Mouse (Mus musculus) MEL (cell line): Measurements from ENCODE around the gene Dpf3. TPM values are rescaled to one million over a fixed set of nuclear protein-coding genes. Genes with fewer than 3 reads are reported as not detected.
A peak's percentile ranks its signal among the peaks of the same experiment; 100 is the strongest.

Experiments
- DNase-seq: peaks from one replicate; pipeline ENCODE4 v3.0.0; 2011; ENCODE audit warnings: low read depth, low spot score
- H3K27ac ChIP-seq: 2 replicates; pipeline ENCODE4 v1.5.1; 2012; ENCODE audit warnings: low read depth, mild to moderate bottlenecking, control low read depth, low read length, moderate library complexity; ENCODE audit not compliant: control insufficient read depth
- H3K27me3 ChIP-seq, 2 experiments: fragments of 150-350 bp in 1 of 2; sonication (generic) in 1 of 2; 2 replicates each; pipeline ENCODE4 v1.6.1; 2012; ENCODE audit warnings: low read length in 2 of 2, mild to moderate bottlenecking in 2 of 2, improper control_type of control experiment in 1 of 2, moderate library complexity in 1 of 2; ENCODE audit not compliant: insufficient read depth in 2 of 2, control insufficient read depth in 1 of 2
- H3K36me3 ChIP-seq, 2 experiments: 2 replicates each; pipeline ENCODE4 v1.6.1; 2012 to 2014; ENCODE audit warnings: low read length in 2 of 2, improper control_type of control experiment in 1 of 2, inconsistent platforms in 1 of 2, mild to moderate bottlenecking in 1 of 2; ENCODE audit not compliant: insufficient read depth in 2 of 2, control insufficient read depth in 1 of 2
- H3K4me1 ChIP-seq, 2 experiments: fragments of 150-350 bp in 1 of 2; sonication (generic) in 1 of 2; 2 replicates each; pipeline ENCODE4 v1.6.1; 2012; ENCODE audit warnings: low read length in 2 of 2, improper control_type of control experiment in 1 of 2, mild to moderate bottlenecking in 1 of 2; ENCODE audit not compliant: insufficient read depth in 2 of 2, control insufficient read depth in 1 of 2
- H3K4me3 ChIP-seq, 2 experiments: fragments of 150-350 bp in 1 of 2; sonication (generic) in 1 of 2; 2 replicates each; pipeline ENCODE4 v1.5.1; 2012; ENCODE audit warnings: low read depth in 2 of 2, low read length in 2 of 2, mild to moderate bottlenecking in 2 of 2, moderate library complexity in 2 of 2, control low read depth in 1 of 2, improper control_type of control experiment in 1 of 2; ENCODE audit not compliant: control insufficient read depth in 1 of 2, insufficient read depth in 1 of 2
- H3K79me2 ChIP-seq: 2 replicates; pipeline ENCODE4 v1.6.1; 2012; ENCODE audit warnings: mild to moderate bottlenecking, low read length, moderate library complexity; ENCODE audit not compliant: control insufficient read depth, poor library complexity, insufficient read depth
- H3K9ac ChIP-seq: 2 replicates; pipeline ENCODE4 v1.6.1; 2012; ENCODE audit warnings: low read depth, mild to moderate bottlenecking, control low read depth, low read length, moderate library complexity; ENCODE audit not compliant: control insufficient read depth, poor library complexity, severe bottlenecking
- H3K9me3 ChIP-seq: fragments of 150-350 bp; sonication (generic); replicated peaks from 2 replicates; pipeline ENCODE4 v1.6.1; 2012; ENCODE audit warnings: mild to moderate bottlenecking, low read length, improper control_type of control experiment, moderate library complexity; ENCODE audit not compliant: insufficient read depth
- BHLHE40 ChIP-seq: IDR thresholded peaks from 2 replicates; pipeline ENCODE4 v1.6.1; 2012; ENCODE audit warnings: low read depth, mild to moderate bottlenecking, inconsistent platforms, low read length, improper control_type of control experiment, borderline replicate concordance
- CHD1 ChIP-seq: IDR thresholded peaks from 2 replicates; pipeline ENCODE4 v1.6.1; 2012; ENCODE audit warnings: low read depth, mild to moderate bottlenecking, inconsistent platforms, low read length, improper control_type of control experiment
- CHD2 ChIP-seq: IDR thresholded peaks from 2 replicates; pipeline ENCODE4 v1.6.1; 2011; ENCODE audit warnings: low read length, improper control_type of control experiment
- CTCF ChIP-seq, 3 experiments: IDR thresholded peaks in 2 of 3; conservative IDR thresholded peaks in 1 of 3; 2 replicates each; pipeline ENCODE4 v1.5.1; 2011 to 2012; ENCODE audit warnings: low read length in 3 of 3, low read depth in 2 of 3, mild to moderate bottlenecking in 2 of 3, improper control_type of control experiment in 1 of 3, inconsistent platforms in 1 of 3, mixed read lengths in 1 of 3, moderate library complexity in 1 of 3; ENCODE audit not compliant: control insufficient read depth in 1 of 3, insufficient read depth in 1 of 3, poor library complexity in 1 of 3, severe bottlenecking in 1 of 3
- E2F4 ChIP-seq: IDR thresholded peaks from 2 replicates; pipeline ENCODE4 v1.6.1; 2011; ENCODE audit warnings: low read depth, low read length, improper control_type of control experiment, borderline replicate concordance
- ELF1 ChIP-seq: IDR thresholded peaks from 2 replicates; pipeline ENCODE4 v1.6.1; 2014; ENCODE audit warnings: low read depth, mild to moderate bottlenecking, inconsistent platforms, low read length, improper control_type of control experiment, moderate library complexity
- EP300 ChIP-seq, 2 experiments: IDR thresholded peaks; 2 replicates each; pipeline ENCODE4 v1.6.1; 2011; ENCODE audit warnings: improper control_type of control experiment in 2 of 2, low read length in 2 of 2, low read depth in 1 of 2, mild to moderate bottlenecking in 1 of 2
- ETS1 ChIP-seq: IDR thresholded peaks from 2 replicates; pipeline ENCODE4 v1.6.1; 2012; ENCODE audit warnings: low read depth, mild to moderate bottlenecking, inconsistent platforms, low read length, improper control_type of control experiment, moderate library complexity
- HCFC1 ChIP-seq: IDR thresholded peaks from 2 replicates; pipeline ENCODE4 v1.6.1; 2012; ENCODE audit warnings: low read depth, mild to moderate bottlenecking, inconsistent platforms, low read length, improper control_type of control experiment, moderate library complexity
- KAT2A ChIP-seq: conservative IDR thresholded peaks from 2 replicates; pipeline ENCODE4 v1.6.1; 2012; ENCODE audit warnings: low read depth, low read length, improper control_type of control experiment, inconsistent platforms
- MAX ChIP-seq: IDR thresholded peaks from 2 replicates; pipeline ENCODE4 v1.6.1; 2011; ENCODE audit warnings: low read length, improper control_type of control experiment
- MEF2A ChIP-seq: IDR thresholded peaks from 2 replicates; pipeline ENCODE4 v1.6.1; 2014; ENCODE audit warnings: low read depth, mild to moderate bottlenecking, inconsistent platforms, low read length, improper control_type of control experiment; ENCODE audit not compliant: poor library complexity, insufficient replicate concordance, severe bottlenecking; ENCODE audit errors: extremely low read depth
- MXI1 ChIP-seq: IDR thresholded peaks from 2 replicates; pipeline ENCODE4 v1.6.1; 2011; ENCODE audit warnings: mild to moderate bottlenecking, low read depth, low read length, improper control_type of control experiment
- MYB ChIP-seq: IDR thresholded peaks from 2 replicates; pipeline ENCODE4 v1.6.1; 2011; ENCODE audit warnings: mild to moderate bottlenecking, low read depth, low read length, improper control_type of control experiment
- MYC ChIP-seq: IDR thresholded peaks from 2 replicates; pipeline ENCODE4 v1.6.1; 2011; ENCODE audit warnings: low read depth, mild to moderate bottlenecking, low read length, improper control_type of control experiment, moderate library complexity
- NELFE ChIP-seq: IDR thresholded peaks from 2 replicates; pipeline ENCODE4 v1.6.1; 2011; ENCODE audit warnings: low read depth, low read length, improper control_type of control experiment
- POLR2A ChIP-seq, 2 experiments: IDR thresholded peaks; 2 replicates each; pipeline ENCODE4 v1.6.1; 2011 to 2012; ENCODE audit warnings: low read length in 2 of 2, mild to moderate bottlenecking in 2 of 2, control low read depth in 1 of 2, improper control_type of control experiment in 1 of 2, low read depth in 1 of 2, moderate library complexity in 1 of 2; ENCODE audit not compliant: control insufficient read depth in 1 of 2, insufficient read depth in 1 of 2, poor library complexity in 1 of 2
- POLR2AphosphoS2 ChIP-seq: IDR thresholded peaks from 2 replicates; pipeline ENCODE4 v1.6.1; 2011; ENCODE audit warnings: low read length, improper control_type of control experiment
- POLR2AphosphoS5 ChIP-seq: IDR thresholded peaks from 2 replicates; pipeline ENCODE4 v1.6.1; 2012; ENCODE audit warnings: low read depth, borderline replicate concordance, mild to moderate bottlenecking, inconsistent platforms, low read length, moderate library complexity, mixed read lengths
- RAD21 ChIP-seq: IDR thresholded peaks from 2 replicates; pipeline ENCODE4 v1.6.1; 2011; ENCODE audit warnings: mild to moderate bottlenecking, low read depth, low read length, improper control_type of control experiment
- SIN3A ChIP-seq: IDR thresholded peaks from 2 replicates; pipeline ENCODE4 v1.6.1; 2012; ENCODE audit warnings: low read length, improper control_type of control experiment, inconsistent platforms
- SMC3 ChIP-seq: IDR thresholded peaks from 2 replicates; pipeline ENCODE4 v1.6.1; 2011; ENCODE audit warnings: low read depth, low read length, improper control_type of control experiment
- TBP ChIP-seq: IDR thresholded peaks from 2 replicates; pipeline ENCODE4 v1.8.0; 2011; ENCODE audit warnings: low read depth, low read length, improper control_type of control experiment
- TCF12 ChIP-seq: IDR thresholded peaks from 2 replicates; pipeline ENCODE4 v1.6.1; 2014; ENCODE audit warnings: low read depth, mild to moderate bottlenecking, inconsistent platforms, low read length, improper control_type of control experiment, moderate library complexity
- ZC3H11A ChIP-seq: IDR thresholded peaks from 2 replicates; pipeline ENCODE4 v1.6.1; 2012; ENCODE audit warnings: low read depth, mild to moderate bottlenecking, inconsistent platforms, low read length, improper control_type of control experiment
- ZKSCAN1 ChIP-seq: IDR thresholded peaks from 2 replicates; pipeline ENCODE4 v1.6.1; 2012; ENCODE audit warnings: low read depth, mild to moderate bottlenecking, inconsistent platforms, low read length, improper control_type of control experiment, moderate library complexity
- polyA plus RNA-seq, 2 experiments: library from polyadenylated mRNA; stranded (reverse) in 1 of 2; unstranded in 1 of 2; fragments of >175 nt in 1 of 2; fragments of >200 nt in 1 of 2; gene quantifications; 2 replicates each; pipeline versions ENCODE4 v1.2.1 to v1.2.4; 2012; ENCODE audit warnings: low replicate concordance in 2 of 2, low read depth in 1 of 2; ENCODE audit not compliant: insufficient read length in 2 of 2, insufficient read depth in 1 of 2, missing spikeins in 1 of 2
- total RNA-seq: library from RNA; depleted of rRNA; stranded (reverse); fragments of 300-350 nt; gene quantifications from 2 replicates; pipeline ENCODE4 v1.2.3, GENCODE M21; 2012

Gene Dpf3
- total and polyA plus RNA-seq, 3 experiments: 4.2 to 6.8 TPM; not detected in 1

DNA sequence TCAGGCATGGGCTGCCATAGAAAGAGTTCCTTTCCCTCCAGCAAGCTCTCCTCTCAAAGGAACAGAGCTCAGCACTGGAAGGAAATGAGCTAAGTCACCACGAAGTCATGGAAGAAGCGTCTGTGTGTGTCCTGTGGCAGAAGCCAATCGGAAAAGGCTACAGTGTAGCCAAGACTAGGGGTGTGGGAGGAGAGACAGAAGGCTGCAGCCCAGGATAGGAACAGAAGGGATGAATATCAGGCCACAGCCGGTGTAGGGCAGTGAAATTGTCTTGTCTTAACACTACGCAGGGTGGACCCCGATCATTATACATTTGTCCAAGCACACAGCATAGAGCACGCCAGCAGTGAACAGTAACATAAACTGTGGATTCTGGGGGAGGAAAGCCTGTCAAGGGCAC lies 157.5 kb downstream of the Dpf3 start:
- H3K36me3 ChIP-seq: peaks cover 0 to 4% of the 10 kb centered on the region in 2 experiments; a peak in 1 of 4 replicates
- no peaks in the 10 kb centered on the region for H3K9me3 ChIP-seq
- no peak overlapping the region for H3K9ac ChIP-seq
- H3K27me3 ChIP-seq: no peaks in the 10 kb centered on the region
- H3K4me1 ChIP-seq: peaks cover 6 to 11% of the 10 kb centered on the region in 2 experiments; a peak in 3 of 4 replicates
- H3K4me3 ChIP-seq: no peak overlapping the region
- DNase-seq: no peak
- no peak for TF ChIP-seq TCF12
- TF ChIP-seq MYB: no peak
- no peak for TF ChIP-seq HCFC1
- TF ChIP-seq TBP: no peak
- no peak for TF ChIP-seq NELFE
- TF ChIP-seq ELF1: no peak
- TF ChIP-seq, all 39 proteins: peak for 0
- Histone ChIP-seq H3K79me2 (no peaks in the 10 kb centered on the region), H3K27ac (no peak overlapping the region)

GRCm38 (mm10) chr12:83328899-83329298 lies 158.6 kb downstream of the Dpf3 start:
- peaks cover 6 to 11% of the 10 kb centered on the region in 2 experiments; a peak in 3 of 4 replicates for H3K4me1 ChIP-seq
- H3K79me2 ChIP-seq: no peaks in the 10 kb centered on the region
- H3K27me3 ChIP-seq: no peaks in the 10 kb centered on the region
- peak overlapping the region; percentile 41 for H3K27ac ChIP-seq
- H3K36me3 ChIP-seq: peaks cover 0 to 4% of the 10 kb centered on the region in 2 experiments; a peak in 1 of 4 replicates
- no peaks in the 10 kb centered on the region for H3K9me3 ChIP-seq
- H3K9ac ChIP-seq: no peak overlapping the region
- TF ChIP-seq ZKSCAN1 (no peak), SMC3 (no peak), POLR2AphosphoS2 (no peak), EP300 (IDR thresholded peaks at IDR 0.05; ENCODE audit: low read depth in 1 of 2, low read length in 2 of 2) (peak in 1 of 2 experiments; percentile 11; a peak in 1 of 4 replicates), MAX (0 out of 2 replicates have a peak, but pooled peaks have one; percentile 23), CTCF (IDR thresholded peaks at IDR 0.05 in 2 of 3, conservative IDR thresholded peaks at IDR 0.05 in 1 of 3; ENCODE audit: control insufficient read depth in 1 of 3, insufficient read depth in 1 of 3, low read depth in 2 of 3, low read length in 3 of 3, poor library complexity in 1 of 3, severe bottlenecking in 1 of 3) (no peak), SIN3A (no peak), BHLHE40 (no peak), TCF12 (no peak), CHD1 (no peak), E2F4 (no peak), ETS1 (peak; percentile 78), TBP (no peak), MEF2A (no peak), MYC (no peak), CHD2 (no peak), MXI1 (peak; percentile 67; the same call in 1 of the 2 replicates), MYB (no peak), RAD21 (no peak), POLR2A (IDR thresholded peaks at IDR 0.05; ENCODE audit: control insufficient read depth in 1 of 2, insufficient read depth in 1 of 2, low read depth in 1 of 2, low read length in 2 of 2, poor library complexity in 1 of 2) (no peak), POLR2AphosphoS5 (no peak), HCFC1 (no peak), KAT2A (no peak), ZC3H11A (no peak)
- H3K4me3 ChIP-seq: no peak overlapping the region
- DNase-seq: peak; percentile 58
